Mouse (Mus musculus): Measurements from ENCODE around the gene Sulf2. TPM values are rescaled to one million over a fixed set of nuclear protein-coding genes. Genes with fewer than 3 reads are reported as not detected.

Sulf2 gene
- polyA plus RNA-seq, 1 experiment from 2014 or later = 235 TPM

DNA sequence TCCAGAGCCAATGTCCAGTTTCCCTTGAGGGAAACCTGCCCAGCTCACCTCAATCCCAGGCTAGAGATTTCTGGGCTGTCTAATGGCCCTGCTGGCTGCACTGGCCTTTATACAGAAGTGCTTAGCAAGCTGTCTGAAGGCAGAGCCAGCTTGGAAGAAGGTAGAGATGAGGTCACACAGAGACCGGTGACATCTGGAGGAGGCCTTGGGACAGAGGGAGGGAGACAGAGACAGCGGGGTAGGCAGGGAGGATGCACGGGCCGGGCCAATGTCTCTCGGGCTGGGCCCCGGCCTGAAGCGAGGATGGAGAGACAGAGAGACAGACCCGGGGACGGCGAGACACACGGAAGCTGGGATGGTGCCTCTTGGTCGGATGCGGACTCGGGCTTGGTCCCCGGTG lies 27.4 kb downstream of the Sulf2 start:
- WGBS = 93% methylated on average over 15 of the region's 15 CpGs
- Histone ChIP-seq H3K27me3 (ENCODE audit: control insufficient read depth, insufficient read depth, low read length) (no peaks in the 10 kb centered on the region), H3K4me3 (ENCODE audit: low read depth, low read length) (no peak overlapping the region), H3K27ac (ENCODE audit: low read length) (no peak overlapping the region), H3K9ac (replicated peaks; ENCODE audit: low read depth, low read length) (no peak overlapping the region), H3K4me2 (replicated peaks; ENCODE audit: low read depth, low read length) (no peak overlapping the region), H3K9me3 (ENCODE audit: control insufficient read depth, low read depth, low read length) (no peaks in the 10 kb centered on the region), H3K4me1 (ENCODE audit: control insufficient read depth, insufficient read depth, low read length) (no peaks in the 10 kb centered on the region), H3K36me3 (ENCODE audit: control insufficient read depth, insufficient read depth, low read length) (peaks cover 31% of the 10 kb centered on the region)
- ATAC-seq (ENCODE audit: insufficient number of reproducible peaks, insufficient read depth, low FRiP score, low read depth) = no peak

DNA sequence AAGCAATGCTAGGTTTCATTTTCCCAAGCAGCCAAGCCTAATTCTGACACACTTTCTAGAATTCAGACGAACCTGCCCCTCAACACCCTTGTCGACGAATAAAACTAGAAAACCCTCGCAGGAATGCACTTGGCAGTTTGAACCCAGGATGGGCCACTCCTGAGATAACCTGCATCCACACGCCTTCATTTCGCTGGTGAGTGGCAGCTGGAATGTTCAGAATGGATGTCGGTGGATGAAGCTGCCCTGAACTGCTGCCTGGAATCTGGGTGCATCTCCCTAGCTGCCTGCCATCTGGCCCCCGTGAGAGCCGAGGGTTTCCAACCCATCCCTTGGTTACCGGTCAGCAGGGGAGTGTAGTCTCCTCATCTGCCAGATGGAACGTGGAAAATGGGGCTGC lies 29.1 kb downstream of the Sulf2 start:
- no peaks in the 10 kb centered on the region for H3K27me3 ChIP-seq (ENCODE audit: control insufficient read depth, insufficient read depth, low read length)
- no peak for ATAC-seq (ENCODE audit: insufficient number of reproducible peaks, insufficient read depth, low FRiP score, low read depth)
- WGBS = 70% methylated on average over 11 of the region's 11 CpGs

DNA sequence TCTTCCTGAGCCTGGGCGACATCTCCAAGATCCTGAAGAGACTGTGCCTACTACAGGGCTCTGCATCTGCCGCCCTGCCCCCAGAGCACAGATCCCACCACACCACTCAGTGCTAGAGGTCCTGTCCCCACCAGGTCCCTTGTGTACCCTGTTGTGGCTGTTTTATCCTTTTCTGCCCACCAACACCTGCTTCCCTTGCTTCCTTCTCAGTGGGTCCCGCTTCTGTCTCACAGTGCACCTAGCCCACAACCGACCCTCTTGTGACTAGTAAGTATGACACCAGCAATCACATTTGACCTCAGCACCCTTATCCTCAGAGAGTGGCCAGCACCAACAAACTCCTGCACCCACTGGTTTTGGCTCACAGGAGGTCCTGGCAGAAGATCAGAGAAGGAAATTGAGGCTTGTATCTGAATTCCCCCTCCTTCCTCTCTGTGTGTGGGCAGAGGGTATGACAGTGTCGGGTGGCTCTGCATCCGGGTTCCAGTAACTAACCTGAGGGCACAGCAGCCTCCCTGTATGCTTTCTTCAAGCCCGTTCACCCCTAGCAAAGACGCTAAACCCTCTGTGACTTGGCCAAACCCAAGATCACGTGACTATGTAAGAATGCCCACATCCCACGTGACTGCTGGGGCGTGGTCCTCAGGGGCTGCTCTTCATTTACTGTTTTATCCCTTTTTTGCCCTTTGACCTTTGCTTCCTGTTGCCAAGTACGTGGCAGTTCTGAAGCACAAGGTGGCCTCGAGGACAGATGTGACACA lies 29.8 kb downstream of the Sulf2 start:
- no peak for ATAC-seq (ENCODE audit: insufficient number of reproducible peaks, insufficient read depth, low FRiP score, low read depth)
- WGBS = 62% methylated on average over 13 of the region's 13 CpGs
- H3K4me2 ChIP-seq (replicated peaks; ENCODE audit: low read depth, low read length) = no peak overlapping the region
- no peak overlapping the region for H3K27ac ChIP-seq (ENCODE audit: low read length)
- no peak overlapping the region for H3K9ac ChIP-seq (replicated peaks; ENCODE audit: low read depth, low read length)
- peaks cover 33% of the 10 kb centered on the region for H3K36me3 ChIP-seq (ENCODE audit: control insufficient read depth, insufficient read depth, low read length)
- H3K27me3 ChIP-seq (ENCODE audit: control insufficient read depth, insufficient read depth, low read length) = no peaks in the 10 kb centered on the region
- H3K4me1 ChIP-seq (ENCODE audit: control insufficient read depth, insufficient read depth, low read length) = 0 out of 2 replicates have a peak, but pooled peaks cover 3% of the 10 kb centered on the region
- H3K4me3 ChIP-seq (ENCODE audit: low read depth, low read length) = no peak overlapping the region
- no peaks in the 10 kb centered on the region for H3K9me3 ChIP-seq (ENCODE audit: control insufficient read depth, low read depth, low read length)

More for the DNA sequence above, 29.1 kb downstream of the Sulf2 start:
- Histone ChIP-seq H3K27ac (ENCODE audit: low read length) (no peak overlapping the region), H3K4me1 (ENCODE audit: control insufficient read depth, insufficient read depth, low read length) (0 out of 2 replicates have a peak, but pooled peaks cover 3% of the 10 kb centered on the region), H3K36me3 (ENCODE audit: control insufficient read depth, insufficient read depth, low read length) (peaks cover 36% of the 10 kb centered on the region), H3K4me3 (ENCODE audit: low read depth, low read length) (no peak overlapping the region), H3K9ac (replicated peaks; ENCODE audit: low read depth, low read length) (no peak overlapping the region), H3K4me2 (replicated peaks; ENCODE audit: low read depth, low read length) (no peak overlapping the region), H3K9me3 (ENCODE audit: control insufficient read depth, low read depth, low read length) (no peaks in the 10 kb centered on the region)

DNA sequence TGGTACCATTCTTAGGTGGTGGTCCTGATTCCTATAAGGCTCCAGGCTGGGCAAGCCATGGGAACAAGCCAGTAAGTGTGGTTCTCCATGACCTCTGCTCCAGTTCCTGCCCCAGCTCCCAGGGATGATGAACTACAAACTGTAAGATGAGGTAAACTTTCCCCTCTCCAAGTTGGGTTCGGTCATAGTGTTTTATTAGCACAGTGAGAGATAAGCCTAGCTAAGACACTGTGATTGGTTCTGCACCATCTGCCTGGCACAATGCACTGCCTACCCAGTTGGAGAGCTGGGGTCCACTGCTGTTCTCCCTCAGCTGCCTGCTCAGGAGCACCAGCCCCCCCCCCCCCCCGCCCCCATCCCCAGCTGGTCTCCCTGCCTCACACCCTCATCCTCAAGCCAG lies 30.4 kb downstream of the Sulf2 start:
- Histone ChIP-seq H3K4me2 (replicated peaks; ENCODE audit: low read depth, low read length) (no peak overlapping the region), H3K9me3 (ENCODE audit: control insufficient read depth, low read depth, low read length) (no peaks in the 10 kb centered on the region), H3K4me3 (ENCODE audit: low read depth, low read length) (no peak overlapping the region), H3K4me1 (ENCODE audit: control insufficient read depth, insufficient read depth, low read length) (0 out of 2 replicates have a peak, but pooled peaks cover 3% of the 10 kb centered on the region), H3K27me3 (ENCODE audit: control insufficient read depth, insufficient read depth, low read length) (no peaks in the 10 kb centered on the region), H3K9ac (replicated peaks; ENCODE audit: low read depth, low read length) (no peak overlapping the region), H3K36me3 (ENCODE audit: control insufficient read depth, insufficient read depth, low read length) (peaks cover 32% of the 10 kb centered on the region), H3K27ac (ENCODE audit: low read length) (no peak overlapping the region)
- 33% methylated on average over 1 of the region's 2 CpGs for WGBS
- no peak for ATAC-seq (ENCODE audit: insufficient number of reproducible peaks, insufficient read depth, low FRiP score, low read depth)

DNA sequence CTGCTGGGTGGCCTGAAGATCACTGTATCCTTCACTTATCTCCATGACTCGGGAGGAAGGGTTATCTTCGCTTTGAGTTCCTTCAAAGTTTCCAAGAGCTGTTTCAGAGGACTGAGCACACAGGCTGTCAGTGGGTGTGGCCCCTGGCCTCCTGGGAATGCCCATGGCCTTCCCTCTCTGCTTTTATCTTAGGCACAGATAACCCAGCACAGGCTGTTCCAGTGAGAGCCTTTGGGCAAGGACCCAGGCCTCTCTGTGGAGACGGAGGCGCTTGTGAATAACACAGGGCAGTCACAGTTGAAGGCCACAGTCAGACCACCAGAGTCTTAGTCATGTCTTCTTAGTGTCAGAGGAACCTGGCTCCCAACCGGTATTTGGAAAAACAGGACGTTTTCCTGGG lies 32.7 kb downstream of the Sulf2 start:
- H3K4me2 ChIP-seq (replicated peaks; ENCODE audit: low read depth, low read length) = no peak overlapping the region
- H3K9ac ChIP-seq (replicated peaks; ENCODE audit: low read depth, low read length) = no peak overlapping the region
- 73% methylated on average over 6 of the region's 6 CpGs for WGBS
- H3K27ac ChIP-seq (ENCODE audit: low read length) = no peak overlapping the region
- H3K4me3 ChIP-seq (ENCODE audit: low read depth, low read length) = no peak overlapping the region
- no peaks in the 10 kb centered on the region for H3K9me3 ChIP-seq (ENCODE audit: control insufficient read depth, low read depth, low read length)
- H3K36me3 ChIP-seq (ENCODE audit: control insufficient read depth, insufficient read depth, low read length) = peaks cover 27% of the 10 kb centered on the region
- H3K27me3 ChIP-seq (ENCODE audit: control insufficient read depth, insufficient read depth, low read length) = no peaks in the 10 kb centered on the region
- H3K4me1 ChIP-seq (ENCODE audit: control insufficient read depth, insufficient read depth, low read length) = 0 out of 2 replicates have a peak, but pooled peaks cover 3% of the 10 kb centered on the region
- ATAC-seq (ENCODE audit: insufficient number of reproducible peaks, insufficient read depth, low FRiP score, low read depth) = no peak

DNA sequence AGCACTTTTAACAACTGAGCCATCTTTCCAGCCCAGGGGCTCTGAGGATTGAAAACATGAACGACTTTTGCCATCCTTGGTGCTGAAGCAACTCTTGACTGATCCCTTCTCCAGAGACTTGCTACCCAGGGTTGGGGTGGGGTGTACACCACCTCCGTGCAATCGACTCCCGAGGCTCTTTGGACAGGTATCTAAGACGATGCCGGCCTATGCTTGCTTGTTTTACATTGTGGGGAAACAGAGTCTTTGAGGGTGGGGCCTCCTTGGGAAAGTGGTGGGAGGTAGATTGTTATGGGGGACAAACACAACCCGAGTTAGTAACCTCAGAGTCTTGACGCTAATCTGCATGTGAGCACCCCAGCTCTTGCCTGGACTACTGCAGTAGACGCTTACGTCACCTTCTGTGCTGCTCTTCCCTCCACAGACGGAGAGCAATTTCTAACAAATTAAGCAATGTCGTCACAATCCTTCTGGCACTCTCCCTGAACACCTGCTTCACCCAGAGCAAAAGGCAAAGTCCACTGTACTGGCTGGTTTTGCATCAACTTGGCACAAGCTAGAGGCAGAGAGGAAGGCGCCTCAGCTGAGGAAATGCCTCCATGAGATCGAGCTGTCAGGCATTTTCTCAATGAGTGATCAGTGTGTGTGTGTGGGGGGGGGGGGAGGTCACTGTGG lies 33.6 kb downstream of the Sulf2 start:
- H3K36me3 ChIP-seq (ENCODE audit: control insufficient read depth, insufficient read depth, low read length) = peaks cover 27% of the 10 kb centered on the region
- no peak overlapping the region for H3K27ac ChIP-seq (ENCODE audit: low read length)
- ATAC-seq (ENCODE audit: insufficient number of reproducible peaks, insufficient read depth, low FRiP score, low read depth) = no peak
- H3K27me3 ChIP-seq (ENCODE audit: control insufficient read depth, insufficient read depth, low read length) = no peaks in the 10 kb centered on the region
- no peaks in the 10 kb centered on the region for H3K9me3 ChIP-seq (ENCODE audit: control insufficient read depth, low read depth, low read length)
- H3K4me3 ChIP-seq (ENCODE audit: low read depth, low read length) = no peak overlapping the region
- no peak overlapping the region for H3K9ac ChIP-seq (replicated peaks; ENCODE audit: low read depth, low read length)
- H3K4me2 ChIP-seq (replicated peaks; ENCODE audit: low read depth, low read length) = no peak overlapping the region
- WGBS = 75% methylated on average over 14 of the region's 14 CpGs
- 0 out of 2 replicates have a peak, but pooled peaks cover 3% of the 10 kb centered on the region for H3K4me1 ChIP-seq (ENCODE audit: control insufficient read depth, insufficient read depth, low read length)

DNA sequence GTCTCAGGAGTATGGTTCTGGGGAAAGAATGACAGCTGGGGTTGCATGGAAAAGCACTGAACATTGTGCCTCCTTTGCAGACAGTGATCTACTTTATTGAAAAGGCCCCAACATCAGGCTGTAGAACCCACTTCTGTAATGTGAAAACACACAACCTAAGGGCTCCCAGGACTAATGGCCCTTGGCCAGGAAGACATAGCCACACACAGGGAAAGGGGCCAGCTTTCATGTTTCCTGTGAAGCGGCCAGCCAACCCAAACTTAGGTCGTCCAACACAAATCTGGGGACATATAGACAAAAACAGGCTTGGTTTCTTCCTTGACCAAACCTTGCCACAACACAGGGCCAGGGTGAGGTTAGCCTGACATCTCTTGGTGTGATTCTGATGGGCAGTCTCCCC lies 35.5 kb downstream of the Sulf2 start:
- no peaks in the 10 kb centered on the region; the same call in 1 of the 2 replicates for H3K9me3 ChIP-seq (ENCODE audit: control insufficient read depth, low read depth, low read length)
- ATAC-seq (ENCODE audit: insufficient number of reproducible peaks, insufficient read depth, low FRiP score, low read depth) = no peak
- H3K36me3 ChIP-seq (ENCODE audit: control insufficient read depth, insufficient read depth, low read length) = peaks cover 36% of the 10 kb centered on the region
- H3K4me1 ChIP-seq (ENCODE audit: control insufficient read depth, insufficient read depth, low read length) = 0 out of 2 replicates have a peak, but pooled peaks cover 3% of the 10 kb centered on the region
- H3K4me2 ChIP-seq (replicated peaks; ENCODE audit: low read depth, low read length) = no peak overlapping the region
- H3K4me3 ChIP-seq (ENCODE audit: low read depth, low read length) = no peak overlapping the region
- no peak overlapping the region for H3K9ac ChIP-seq (replicated peaks; ENCODE audit: low read depth, low read length)
- H3K27ac ChIP-seq (ENCODE audit: low read length) = no peak overlapping the region
- H3K27me3 ChIP-seq (ENCODE audit: control insufficient read depth, insufficient read depth, low read length) = no peaks in the 10 kb centered on the region
- WGBS = 95% methylated on average over 2 of the region's 2 CpGs

DNA sequence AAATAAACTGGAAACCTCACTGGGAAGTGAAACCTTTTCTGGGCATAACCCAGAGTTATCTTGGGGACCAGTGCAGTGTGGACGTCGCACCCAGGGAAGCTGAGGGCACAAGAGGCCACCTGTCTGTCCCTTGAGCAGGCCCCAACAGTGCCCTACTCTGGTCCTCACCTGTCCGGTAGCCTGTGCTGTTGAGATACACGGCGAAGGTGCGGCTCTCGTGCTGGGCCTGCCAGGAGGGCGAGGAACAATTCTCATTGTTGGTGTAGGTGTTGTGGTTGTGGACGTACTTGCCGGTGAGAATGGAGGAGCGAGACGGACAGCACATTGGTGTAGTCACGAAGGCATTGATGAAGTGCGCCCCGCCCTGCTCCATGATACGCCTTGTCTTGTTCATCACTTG lies 38.8 kb downstream of the Sulf2 start:
- H3K9ac ChIP-seq (replicated peaks; ENCODE audit: low read depth, low read length) = no peak overlapping the region
- H3K27me3 ChIP-seq (ENCODE audit: control insufficient read depth, insufficient read depth, low read length) = no peaks in the 10 kb centered on the region
- no peak overlapping the region for H3K4me2 ChIP-seq (replicated peaks; ENCODE audit: low read depth, low read length)
- H3K27ac ChIP-seq (ENCODE audit: low read length) = no peak overlapping the region
- H3K4me3 ChIP-seq (ENCODE audit: low read depth, low read length) = no peak overlapping the region
- peaks cover 35% of the 10 kb centered on the region for H3K36me3 ChIP-seq (ENCODE audit: control insufficient read depth, insufficient read depth, low read length)
- WGBS = 95% methylated on average over 16 of the region's 16 CpGs
- 0 out of 2 replicates have a peak, but pooled peaks cover 3% of the 10 kb centered on the region for H3K4me1 ChIP-seq (ENCODE audit: control insufficient read depth, insufficient read depth, low read length)
- ATAC-seq (ENCODE audit: insufficient number of reproducible peaks, insufficient read depth, low FRiP score, low read depth) = no peak
- no peaks in the 10 kb centered on the region; the same call in 1 of the 2 replicates for H3K9me3 ChIP-seq (ENCODE audit: control insufficient read depth, low read depth, low read length)

All from stomach, embryonic 14.5 days (tissue).